Mouse (Mus musculus) hindbrain, embryonic 11.5 days (tissue): ENCODE measurements around the gene Rps27l. TPM values are rescaled to one million over a fixed set of nuclear protein-coding genes. Genes with fewer than 3 reads are reported as not detected.

Source experiments
- ATAC-seq: fragments of 200-750 bp; cut with Nextera tagmentation; 2 replicates; pipeline ENCODE4 v1.8.0; 2017; ENCODE audit warnings: mild to moderate bottlenecking, moderate TSS enrichment, moderate library complexity; ENCODE audit not compliant: low FRiP score
- DNase-seq: peaks from one replicate; pipeline ENCODE4 v3.0.0-alpha.2; 2015; ENCODE audit warnings: low spot score
- H3K27ac ChIP-seq: fragments of 300-500 bp; sonication (generic); 2 replicates; pipeline ENCODE4 v1.5.1; 2014; ENCODE audit warnings: mild to moderate bottlenecking, low read depth, low read length
- H3K27me3 ChIP-seq: fragments of 300-500 bp; sonication (generic); 2 replicates; pipeline ENCODE4 v1.6.1; 2014; ENCODE audit warnings: mild to moderate bottlenecking, low read length, moderate library complexity, mixed read lengths; ENCODE audit not compliant: control insufficient read depth, insufficient read depth
- H3K36me3 ChIP-seq: fragments of 300-500 bp; sonication (generic); 2 replicates; pipeline ENCODE4 v1.6.1; 2014; ENCODE audit warnings: mild to moderate bottlenecking, low read length, moderate library complexity, mixed read lengths; ENCODE audit not compliant: control insufficient read depth, insufficient read depth
- H3K4me1 ChIP-seq: fragments of 300-500 bp; sonication (generic); replicated peaks from 2 replicates; pipeline ENCODE4 v1.6.1; 2014; ENCODE audit warnings: low read length, mixed read lengths; ENCODE audit not compliant: control insufficient read depth, insufficient read depth
- H3K4me2 ChIP-seq: fragments of 300-500 bp; sonication (generic); replicated peaks from 2 replicates; pipeline ENCODE4 v1.6.1; 2014; ENCODE audit warnings: mild to moderate bottlenecking, low read depth, low read length
- H3K4me3 ChIP-seq: fragments of 300-500 bp; sonication (generic); 2 replicates; pipeline ENCODE4 v1.5.1; 2014; ENCODE audit warnings: low read depth, low read length
- H3K9ac ChIP-seq: fragments of 300-500 bp; sonication (generic); 2 replicates; pipeline ENCODE4 v1.6.1; 2014; ENCODE audit warnings: low read depth, low read length
- H3K9me3 ChIP-seq: fragments of 300-500 bp; sonication (generic); 2 replicates; pipeline ENCODE4 v1.6.1; 2016; ENCODE audit warnings: low read length; ENCODE audit not compliant: control insufficient read depth
- WGBS: fragments of 180-500 bp; shearing (Covaris S2); extraction: QIAGEN DNeasy Blood & Tissue Kit; methylation state at CpG from one replicate; pipeline ENCODE4 v1.1.7; 2014; 5-methylcytosine and 5-hydroxymethylcytosine counted together
- polyA plus RNA-seq: library from polyadenylated mRNA; unstranded; fragments of >200 nt; fragmentation: Nextera tagmentation; extraction: Ambion mirVana; gene quantifications from 2 replicates; pipeline ENCODE4 v1.2.1, GENCODE M21; 2014

Gene Rps27l
- polyA plus RNA-seq, 1 experiment from 2014 or later = 603 TPM

DNA sequence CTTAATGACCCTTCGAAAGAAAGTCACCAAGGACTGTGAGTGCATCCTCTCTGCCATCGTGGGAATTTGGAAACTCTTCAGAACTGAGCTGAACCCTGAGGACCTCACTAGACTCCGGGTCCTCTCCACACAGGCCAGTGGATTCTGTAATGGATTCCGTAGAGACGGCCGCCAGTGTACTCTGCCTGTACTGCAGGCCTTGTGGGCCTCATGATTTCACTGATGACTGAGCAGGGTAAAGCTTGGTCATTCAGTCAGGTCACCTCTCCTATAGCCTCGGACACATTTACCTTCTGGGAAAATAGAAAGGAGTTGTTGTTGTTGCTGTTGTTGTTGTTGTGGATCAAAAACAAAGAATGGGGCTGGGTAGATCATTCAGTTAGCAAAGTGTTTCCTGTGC is 36.2 kb downstream of the Rps27l start:
- ATAC-seq (no peak), DNase-seq (no peak)
- H3K9ac ChIP-seq = no peak overlapping the region
- no peaks in the 10 kb centered on the region for H3K36me3 ChIP-seq
- 74% methylated on average over 7 of the region's 7 CpGs for WGBS
- H3K9me3 ChIP-seq = no peaks in the 10 kb centered on the region
- H3K4me1 ChIP-seq = no peaks in the 10 kb centered on the region
- H3K27ac ChIP-seq = no peak overlapping the region
- H3K4me2 ChIP-seq = no peak overlapping the region
- no peaks in the 10 kb centered on the region for H3K27me3 ChIP-seq
- no peak overlapping the region for H3K4me3 ChIP-seq

GRCm38 (mm10) chr9:66985377-66985776 is 39.5 kb downstream of the Rps27l start:
- no peak overlapping the region for H3K27ac ChIP-seq
- no peaks in the 10 kb centered on the region for H3K27me3 ChIP-seq
- no peak for DNase-seq
- H3K9me3 ChIP-seq = no peaks in the 10 kb centered on the region
- no peaks in the 10 kb centered on the region for H3K36me3 ChIP-seq
- H3K4me3 ChIP-seq = no peak overlapping the region
- no peaks in the 10 kb centered on the region for H3K4me1 ChIP-seq
- ATAC-seq = no peak
- no peak overlapping the region for H3K9ac ChIP-seq
- H3K4me2 ChIP-seq = no peak overlapping the region
- 73% methylated on average over 7 of the region's 7 CpGs for WGBS

- 69% methylated on average over 11 of the region's 11 CpGs for WGBS
- H3K36me3 ChIP-seq = no peaks in the 10 kb centered on the region
- no peaks in the 10 kb centered on the region for H3K9me3 ChIP-seq
- no peak for ATAC-seq
- H3K4me2 ChIP-seq = no peak overlapping the region
- no peak for DNase-seq
- no peaks in the 10 kb centered on the region for H3K4me1 ChIP-seq
- no peak overlapping the region for H3K9ac ChIP-seq
- H3K4me3 ChIP-seq = no peak overlapping the region
- no peak overlapping the region for H3K27ac ChIP-seq
- H3K27me3 ChIP-seq = no peaks in the 10 kb centered on the region
These were observed 42.5 kb downstream of the Rps27l start for GRCm38 (mm10) chr9:66988198-66988887.

- no peak overlapping the region for H3K9ac ChIP-seq
- H3K4me2 ChIP-seq = no peak overlapping the region
- 63% methylated on average over 6 of the region's 6 CpGs for WGBS
- no peak overlapping the region for H3K4me3 ChIP-seq
- ATAC-seq (no peak), DNase-seq (no peak)
- H3K4me1 ChIP-seq = no peaks in the 10 kb centered on the region
- H3K27me3 ChIP-seq = no peaks in the 10 kb centered on the region
- H3K36me3 ChIP-seq = no peaks in the 10 kb centered on the region
- H3K27ac ChIP-seq = no peak overlapping the region
- no peaks in the 10 kb centered on the region for H3K9me3 ChIP-seq
These were observed 43.1 kb downstream of the Rps27l start for GRCm38 (mm10) chr9:66988888-66989414.

- Histone ChIP-seq H3K4me2 (no peak overlapping the region), H3K27me3 (no peaks in the 10 kb centered on the region), H3K36me3 (no peaks in the 10 kb centered on the region), H3K27ac (no peak overlapping the region), H3K4me3 (no peak overlapping the region), H3K9me3 (no peaks in the 10 kb centered on the region), H3K9ac (no peak overlapping the region), H3K4me1 (no peaks in the 10 kb centered on the region)
- no peak for DNase-seq
- WGBS = 77% methylated on average over 6 of the region's 6 CpGs
- ATAC-seq = no peak
These were observed 43.7 kb downstream of the Rps27l start for GRCm38 (mm10) chr9:66989581-66989980.

DNA sequence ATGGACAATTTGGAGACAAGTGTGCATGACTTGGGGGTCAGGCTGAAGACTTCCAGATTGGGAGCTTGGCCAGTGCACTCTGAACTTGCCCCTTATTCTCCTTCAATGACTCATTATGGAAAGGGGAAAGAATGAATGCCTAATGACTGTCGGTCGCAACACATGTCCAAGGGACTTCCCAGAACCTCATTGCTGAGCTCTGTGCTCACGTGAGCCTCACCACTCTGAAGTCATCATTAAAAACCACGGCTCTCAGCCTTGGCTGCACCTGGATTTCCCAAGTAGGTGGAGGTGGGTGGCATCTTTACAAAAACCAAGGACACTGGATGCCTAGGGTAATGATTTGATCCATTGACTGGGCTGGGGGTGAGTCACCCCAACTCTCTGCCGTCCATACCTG is 44.2 kb downstream of the Rps27l start:
- H3K4me2 ChIP-seq = no peak overlapping the region
- 93% methylated on average over 5 of the region's 5 CpGs for WGBS
- DNase-seq = no peak
- no peak for ATAC-seq
- no peak overlapping the region for H3K9ac ChIP-seq
- H3K27me3 ChIP-seq = no peaks in the 10 kb centered on the region
- no peaks in the 10 kb centered on the region for H3K9me3 ChIP-seq
- no peaks in the 10 kb centered on the region for H3K36me3 ChIP-seq
- H3K4me1 ChIP-seq = no peaks in the 10 kb centered on the region
- no peak overlapping the region for H3K4me3 ChIP-seq
- no peak overlapping the region for H3K27ac ChIP-seq

DNA sequence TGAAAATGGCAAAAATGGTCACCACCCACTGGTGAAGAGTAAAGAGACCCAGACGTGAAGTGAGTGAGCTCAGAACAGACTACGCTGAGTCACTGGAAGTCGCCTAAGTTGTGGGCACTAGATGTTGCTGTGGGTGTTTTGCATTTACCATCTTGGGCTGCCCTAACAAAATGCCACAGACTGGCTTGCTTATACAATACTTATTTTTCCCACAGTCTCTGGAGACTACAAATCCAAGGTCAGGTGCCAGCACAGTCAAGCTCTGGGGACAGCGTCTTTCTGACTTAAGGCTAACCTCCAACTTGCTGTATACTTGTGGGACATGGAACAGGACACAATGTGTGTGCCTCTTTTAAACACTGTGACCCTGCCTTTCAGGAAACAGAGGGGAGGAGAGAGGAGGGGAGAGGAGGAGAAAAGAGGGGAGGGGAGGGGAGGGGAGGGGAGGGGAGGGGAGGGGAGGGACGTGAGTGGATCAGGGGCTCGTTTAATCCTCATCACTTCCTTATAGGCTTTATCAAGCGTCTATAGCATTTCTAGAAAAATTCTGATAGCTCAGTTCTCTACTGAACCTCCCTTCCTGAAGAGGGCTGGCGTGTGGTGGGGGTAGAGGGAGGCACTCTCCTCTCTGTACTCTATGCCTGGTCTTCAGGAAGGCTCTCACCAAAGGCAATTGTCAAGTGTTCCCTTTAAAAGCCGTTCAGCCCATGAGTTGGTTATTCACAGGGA is 45.3 kb downstream of the Rps27l start:
- WGBS = 77% methylated on average over 9 of the region's 9 CpGs
- ATAC-seq (no peak), DNase-seq (no peak)
- Histone ChIP-seq H3K27me3 (no peaks in the 10 kb centered on the region), H3K9me3 (no peaks in the 10 kb centered on the region), H3K36me3 (no peaks in the 10 kb centered on the region), H3K4me2 (no peak overlapping the region), H3K9ac (no peak overlapping the region), H3K4me1 (no peaks in the 10 kb centered on the region), H3K27ac (no peak overlapping the region), H3K4me3 (no peak overlapping the region)

DNA sequence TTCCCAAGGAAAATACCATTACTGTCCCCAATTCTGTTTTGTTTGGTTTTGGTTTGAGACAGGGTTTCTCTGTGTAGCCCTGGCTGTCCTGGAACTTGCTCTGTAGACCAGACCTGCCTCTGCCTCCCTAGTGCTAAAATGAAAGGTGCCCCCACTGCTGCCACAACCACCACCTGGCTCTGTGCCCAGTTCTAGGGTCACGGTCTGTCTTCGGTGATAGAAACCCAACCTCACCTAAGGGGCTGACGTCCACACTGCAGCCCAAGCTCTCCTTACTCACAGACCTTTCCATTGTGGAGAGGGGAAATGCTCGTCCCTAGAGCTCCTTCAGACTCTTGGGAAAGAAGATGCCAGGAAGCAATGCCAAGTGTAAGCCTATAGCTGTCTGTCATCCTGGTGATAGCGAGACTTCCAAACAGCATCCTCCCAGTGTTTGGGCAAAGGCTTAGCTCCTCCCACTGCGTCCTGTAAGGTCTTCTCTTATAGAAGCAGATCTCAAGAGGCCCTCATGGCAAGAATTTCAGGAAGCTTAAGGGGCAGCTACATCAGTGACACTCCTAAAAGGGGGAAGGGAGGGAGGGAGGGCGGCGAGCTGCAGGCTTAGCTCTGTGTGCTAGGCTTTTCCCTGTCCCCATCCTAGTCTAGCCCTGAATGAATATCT is 46.0 kb downstream of the Rps27l start:
- Histone ChIP-seq H3K9ac (no peak overlapping the region), H3K9me3 (no peaks in the 10 kb centered on the region), H3K4me2 (no peak overlapping the region), H3K27ac (no peak overlapping the region), H3K4me1 (no peaks in the 10 kb centered on the region), H3K36me3 (no peaks in the 10 kb centered on the region), H3K27me3 (no peaks in the 10 kb centered on the region), H3K4me3 (no peak overlapping the region)
- ATAC-seq = no peak
- WGBS = 87% methylated on average over 8 of the region's 8 CpGs
- no peak for DNase-seq
